Mouse (Mus musculus) MEL (cell line): ENCODE data around the gene Asap3. TPM values are rescaled to one million over a fixed set of nuclear protein-coding genes. Genes with fewer than 3 reads are reported as not detected.

ENCODE experiments used
- DNase-seq: peaks from one replicate; pipeline ENCODE4 v3.0.0; 2011; ENCODE audit warnings: low read depth, low spot score
- H3K27ac ChIP-seq: 2 replicates; pipeline ENCODE4 v1.5.1; 2012; ENCODE audit warnings: low read depth, mild to moderate bottlenecking, control low read depth, low read length, moderate library complexity; ENCODE audit not compliant: control insufficient read depth
- H3K27me3 ChIP-seq, 2 experiments: fragments of 150-350 bp in 1 of 2; sonication (generic) in 1 of 2; 2 replicates each; pipeline ENCODE4 v1.6.1; 2012; ENCODE audit warnings: low read length in 2 of 2, mild to moderate bottlenecking in 2 of 2, improper control_type of control experiment in 1 of 2, moderate library complexity in 1 of 2; ENCODE audit not compliant: insufficient read depth in 2 of 2, control insufficient read depth in 1 of 2
- H3K36me3 ChIP-seq, 2 experiments: 2 replicates each; pipeline ENCODE4 v1.6.1; 2012 to 2014; ENCODE audit warnings: low read length in 2 of 2, improper control_type of control experiment in 1 of 2, inconsistent platforms in 1 of 2, mild to moderate bottlenecking in 1 of 2; ENCODE audit not compliant: insufficient read depth in 2 of 2, control insufficient read depth in 1 of 2
- H3K4me1 ChIP-seq, 2 experiments: fragments of 150-350 bp in 1 of 2; sonication (generic) in 1 of 2; 2 replicates each; pipeline ENCODE4 v1.6.1; 2012; ENCODE audit warnings: low read length in 2 of 2, improper control_type of control experiment in 1 of 2, mild to moderate bottlenecking in 1 of 2; ENCODE audit not compliant: insufficient read depth in 2 of 2, control insufficient read depth in 1 of 2
- H3K4me3 ChIP-seq, 2 experiments: fragments of 150-350 bp in 1 of 2; sonication (generic) in 1 of 2; 2 replicates each; pipeline ENCODE4 v1.5.1; 2012; ENCODE audit warnings: low read depth in 2 of 2, low read length in 2 of 2, mild to moderate bottlenecking in 2 of 2, moderate library complexity in 2 of 2, control low read depth in 1 of 2, improper control_type of control experiment in 1 of 2; ENCODE audit not compliant: control insufficient read depth in 1 of 2, insufficient read depth in 1 of 2
- H3K79me2 ChIP-seq: 2 replicates; pipeline ENCODE4 v1.6.1; 2012; ENCODE audit warnings: mild to moderate bottlenecking, low read length, moderate library complexity; ENCODE audit not compliant: control insufficient read depth, poor library complexity, insufficient read depth
- H3K9ac ChIP-seq: 2 replicates; pipeline ENCODE4 v1.6.1; 2012; ENCODE audit warnings: low read depth, mild to moderate bottlenecking, control low read depth, low read length, moderate library complexity; ENCODE audit not compliant: control insufficient read depth, poor library complexity, severe bottlenecking
- H3K9me3 ChIP-seq: fragments of 150-350 bp; sonication (generic); replicated peaks from 2 replicates; pipeline ENCODE4 v1.6.1; 2012; ENCODE audit warnings: mild to moderate bottlenecking, low read length, improper control_type of control experiment, moderate library complexity; ENCODE audit not compliant: insufficient read depth
- BHLHE40 ChIP-seq: IDR thresholded peaks from 2 replicates; pipeline ENCODE4 v1.6.1; 2012; ENCODE audit warnings: low read depth, mild to moderate bottlenecking, inconsistent platforms, low read length, improper control_type of control experiment, borderline replicate concordance
- CHD2 ChIP-seq: IDR thresholded peaks from 2 replicates; pipeline ENCODE4 v1.6.1; 2011; ENCODE audit warnings: low read length, improper control_type of control experiment
- E2F4 ChIP-seq: IDR thresholded peaks from 2 replicates; pipeline ENCODE4 v1.6.1; 2011; ENCODE audit warnings: low read depth, low read length, improper control_type of control experiment, borderline replicate concordance
- ELF1 ChIP-seq: IDR thresholded peaks from 2 replicates; pipeline ENCODE4 v1.6.1; 2014; ENCODE audit warnings: low read depth, mild to moderate bottlenecking, inconsistent platforms, low read length, improper control_type of control experiment, moderate library complexity
- GABPA ChIP-seq: IDR thresholded peaks from 2 replicates; pipeline ENCODE4 v1.6.1; 2012; ENCODE audit warnings: low read depth, mild to moderate bottlenecking, inconsistent platforms, low read length, improper control_type of control experiment, moderate library complexity
- HCFC1 ChIP-seq: IDR thresholded peaks from 2 replicates; pipeline ENCODE4 v1.6.1; 2012; ENCODE audit warnings: low read depth, mild to moderate bottlenecking, inconsistent platforms, low read length, improper control_type of control experiment, moderate library complexity
- JUND ChIP-seq: IDR thresholded peaks from 2 replicates; pipeline ENCODE4 v1.6.1; 2011; ENCODE audit warnings: low read depth, mild to moderate bottlenecking, improper control_type of control experiment, low read length
- KAT2A ChIP-seq: conservative IDR thresholded peaks from 2 replicates; pipeline ENCODE4 v1.6.1; 2012; ENCODE audit warnings: low read depth, low read length, improper control_type of control experiment, inconsistent platforms
- MAFK ChIP-seq: IDR thresholded peaks from 2 replicates; pipeline ENCODE4 v1.6.1; 2011; ENCODE audit warnings: low read depth, mild to moderate bottlenecking, low read length, improper control_type of control experiment, borderline replicate concordance
- MAX ChIP-seq: IDR thresholded peaks from 2 replicates; pipeline ENCODE4 v1.6.1; 2011; ENCODE audit warnings: low read length, improper control_type of control experiment
- MAZ ChIP-seq: IDR thresholded peaks from 2 replicates; pipeline ENCODE4 v1.6.1; 2012; ENCODE audit warnings: low read depth, mild to moderate bottlenecking, inconsistent platforms, low read length, improper control_type of control experiment
- MXI1 ChIP-seq: IDR thresholded peaks from 2 replicates; pipeline ENCODE4 v1.6.1; 2011; ENCODE audit warnings: mild to moderate bottlenecking, low read depth, low read length, improper control_type of control experiment
- MYC ChIP-seq: IDR thresholded peaks from 2 replicates; pipeline ENCODE4 v1.6.1; 2011; ENCODE audit warnings: low read depth, mild to moderate bottlenecking, low read length, improper control_type of control experiment, moderate library complexity
- NELFE ChIP-seq: IDR thresholded peaks from 2 replicates; pipeline ENCODE4 v1.6.1; 2011; ENCODE audit warnings: low read depth, low read length, improper control_type of control experiment
- NRF1 ChIP-seq: IDR thresholded peaks from 2 replicates; pipeline ENCODE4 v1.6.1; 2014; ENCODE audit warnings: low read depth, mild to moderate bottlenecking, inconsistent platforms, low read length, improper control_type of control experiment, moderate library complexity; ENCODE audit not compliant: poor library complexity, insufficient read depth, severe bottlenecking
- POLR2A ChIP-seq, 2 experiments: IDR thresholded peaks; 2 replicates each; pipeline ENCODE4 v1.6.1; 2011 to 2012; ENCODE audit warnings: low read length in 2 of 2, mild to moderate bottlenecking in 2 of 2, control low read depth in 1 of 2, improper control_type of control experiment in 1 of 2, low read depth in 1 of 2, moderate library complexity in 1 of 2; ENCODE audit not compliant: control insufficient read depth in 1 of 2, insufficient read depth in 1 of 2, poor library complexity in 1 of 2
- RCOR1 ChIP-seq: IDR thresholded peaks from 2 replicates; pipeline ENCODE4 v1.6.1; 2012; ENCODE audit warnings: low read depth, mild to moderate bottlenecking, inconsistent platforms, low read length, improper control_type of control experiment
- SIN3A ChIP-seq: IDR thresholded peaks from 2 replicates; pipeline ENCODE4 v1.6.1; 2012; ENCODE audit warnings: low read length, improper control_type of control experiment, inconsistent platforms
- SMC3 ChIP-seq: IDR thresholded peaks from 2 replicates; pipeline ENCODE4 v1.6.1; 2011; ENCODE audit warnings: low read depth, low read length, improper control_type of control experiment
- TBP ChIP-seq: IDR thresholded peaks from 2 replicates; pipeline ENCODE4 v1.8.0; 2011; ENCODE audit warnings: low read depth, low read length, improper control_type of control experiment
- USF1 ChIP-seq: IDR thresholded peaks from 2 replicates; pipeline ENCODE4 v1.6.1; 2014; ENCODE audit warnings: low read depth, mild to moderate bottlenecking, inconsistent platforms, low read length, improper control_type of control experiment, moderate library complexity
- ZC3H11A ChIP-seq: IDR thresholded peaks from 2 replicates; pipeline ENCODE4 v1.6.1; 2012; ENCODE audit warnings: low read depth, mild to moderate bottlenecking, inconsistent platforms, low read length, improper control_type of control experiment
- ZKSCAN1 ChIP-seq: IDR thresholded peaks from 2 replicates; pipeline ENCODE4 v1.6.1; 2012; ENCODE audit warnings: low read depth, mild to moderate bottlenecking, inconsistent platforms, low read length, improper control_type of control experiment, moderate library complexity
- ZMIZ1 ChIP-seq: IDR thresholded peaks from 2 replicates; pipeline ENCODE4 v1.6.1; 2012; ENCODE audit warnings: low read depth, mild to moderate bottlenecking, inconsistent platforms, low read length, improper control_type of control experiment, moderate library complexity
- polyA plus RNA-seq, 2 experiments: library from polyadenylated mRNA; stranded (reverse) in 1 of 2; unstranded in 1 of 2; fragments of >175 nt in 1 of 2; fragments of >200 nt in 1 of 2; gene quantifications; 2 replicates each; pipeline versions ENCODE4 v1.2.1 to v1.2.4; 2012; ENCODE audit warnings: low replicate concordance in 2 of 2, low read depth in 1 of 2; ENCODE audit not compliant: insufficient read length in 2 of 2, insufficient read depth in 1 of 2, missing spikeins in 1 of 2
- total RNA-seq: library from RNA; depleted of rRNA; stranded (reverse); fragments of 300-350 nt; gene quantifications from 2 replicates; pipeline ENCODE4 v1.2.3, GENCODE M21; 2012

Asap3 gene
- total and polyA plus RNA-seq, 3 experiments = 0.04 to 0.33 TPM; not detected in 1

- no peak for TF ChIP-seq MAFK
- TF ChIP-seq JUND = no peak
- TF ChIP-seq NRF1 = peak; percentile 55; the same call in 1 of the 2 replicates
- no peak for TF ChIP-seq E2F4
- TF ChIP-seq USF1 = peak; percentile 35; the same call in 1 of the 2 replicates
- TF ChIP-seq HCFC1 = peak; percentile 91
- TF ChIP-seq ZC3H11A = no peak
- TF ChIP-seq GABPA = no peak
- no peak; the same call in 1 of the 2 replicates for TF ChIP-seq ZMIZ1
- TF ChIP-seq, all 39 proteins: peak for 13
Observed at GRCm38 (mm10) chr4:136285348-136285810, 79.2 kb downstream of the Asap3 start (continued).

- Histone ChIP-seq H3K9ac (peak overlapping the region; percentile 89), H3K9me3 (no peaks in the 10 kb centered on the region), H3K27me3 (no peaks in the 10 kb centered on the region; a peak in 2 of 4 replicates), H3K4me1 (peaks cover 0 to 11% of the 10 kb centered on the region in 2 experiments; a peak in 2 of 4 replicates), H3K27ac (peak overlapping the region; percentile 62), H3K36me3 (peaks cover 2 to 10% of the 10 kb centered on the region in 2 experiments; a peak in 3 of 4 replicates), H3K4me3 (peak overlapping the region; percentile 86 to 95), H3K79me2 (peaks cover 4% of the 10 kb centered on the region)
- TF ChIP-seq NRF1 (peak; percentile 87), MAX (peak; percentile 60), KAT2A (peak; percentile 73; the same call in 1 of the 2 replicates), MYC (peak; percentile 61), TBP (0 out of 2 replicates have a peak, but pooled peaks have one; percentile 34), CHD2 (0 out of 2 replicates have a peak, but pooled peaks have one; percentile 11), ZKSCAN1 (no peak), BHLHE40 (no peak), MAZ (0 out of 2 replicates have a peak, but pooled peaks have one; percentile 9), SMC3 (no peak), HCFC1 (peak; percentile 86), SIN3A (peak; percentile 69; the same call in 1 of the 2 replicates), ELF1 (peak; percentile 80), USF1 (0 out of 2 replicates have a peak, but pooled peaks have one; percentile 16), MXI1 (peak; percentile 51), E2F4 (no peak), NELFE (peak; percentile 48), ZMIZ1 (0 out of 2 replicates have a peak, but pooled peaks have one; percentile 8), POLR2A (IDR thresholded peaks at IDR 0.05; ENCODE audit: control insufficient read depth in 1 of 2, insufficient read depth in 1 of 2, low read depth in 1 of 2, low read length in 2 of 2, poor library complexity in 1 of 2) (peak; percentile 47 to 69; a peak in 3 of 4 replicates), RCOR1 (no peak)
- peak; percentile 98 for DNase-seq
Observed at GRCm38 (mm10) chr4:136285811-136286371, 79.7 kb downstream of the Asap3 start.
